ENCODE assay signal across 17 mouse cellular contexts in genomic region chr9:29865502-29865901, GRCm38 (mm10).
DNase-seq lines count a peak whose midpoint lies in the region; ATAC-seq and TF ChIP-seq lines count a peak whose summit lies in the region.
"Had no signal": no experiment of that assay in that cellular context is flagged by ENCODE, and none has a peak within 500 bp of the region (broad histone marks: within the 10 kb centered on the region; RNA-seq: fewer than 3 reads in every experiment).

No protein-coding gene starts in this region.

- no peaks in the 10 kb centered on the region for H3K36me3 ChIP-seq in liver, embryonic 12.5 days
- no peaks in the 10 kb centered on the region for H3K36me3 ChIP-seq in liver, postnatal 0 days (replicated peaks; ENCODE audit: insufficient read depth, low read length)
- H3K36me3 ChIP-seq in hindbrain, embryonic 13.5 days: no peaks in the 10 kb centered on the region
- no peaks in the 10 kb centered on the region for H3K36me3 ChIP-seq in neural tube, embryonic 15.5 days
- H3K36me3 ChIP-seq: embryonic facial prominence, embryonic 10.5 days; heart, embryonic 10.5 days; limb, embryonic 13.5 days had no signal

- H3K27me3 ChIP-seq in liver, embryonic 12.5 days (replicated peaks): no peaks in the 10 kb centered on the region
- H3K27me3 ChIP-seq in liver, postnatal 0 days (ENCODE audit: insufficient read depth, low read length): no peaks in the 10 kb centered on the region
- no peaks in the 10 kb centered on the region for H3K27me3 ChIP-seq in hindbrain, embryonic 13.5 days
- no peaks in the 10 kb centered on the region for H3K27me3 ChIP-seq in neural tube, embryonic 15.5 days (replicated peaks)
- H3K27me3 ChIP-seq: limb, embryonic 13.5 days had no signal

- no peak for TF ChIP-seq CTCF in liver, postnatal 0 days (IDR thresholded peaks at IDR 0.05; ENCODE audit: low read depth)

- WGBS in liver, embryonic 12.5 days (ENCODE audit: insufficient replicate concordance): 57% methylated on average over 8 of the region's 8 CpGs
- WGBS in liver, postnatal 0 days (ENCODE audit: insufficient replicate concordance): 70% methylated on average over 8 of the region's 8 CpGs
- WGBS in hindbrain, embryonic 13.5 days: 27% methylated on average over 8 of the region's 8 CpGs
- 32% methylated on average over 8 of the region's 8 CpGs for WGBS in neural tube, embryonic 15.5 days

- 0 out of 2 replicates have a peak, but pooled peaks cover 5% of the 10 kb centered on the region for H3K4me1 ChIP-seq in liver, embryonic 12.5 days
- H3K4me1 ChIP-seq in liver, postnatal 0 days (ENCODE audit: insufficient read depth): no peaks in the 10 kb centered on the region
- peaks cover 56% of the 10 kb centered on the region for H3K4me1 ChIP-seq in hindbrain, embryonic 13.5 days (replicated peaks)
- H3K4me1 ChIP-seq in neural tube, embryonic 15.5 days: peaks cover 41% of the 10 kb centered on the region

- DNase-seq in liver, postnatal 0 days: no peak
- peak; percentile 27 for DNase-seq in mesoderm, embryonic 11.5 days (ENCODE audit: low read depth, low spot score)
- DNase-seq in adrenal gland, postnatal 14 days: no peak
- DNase-seq in cerebellum, adult 18-20 months: no peak
- DNase-seq: heart, postnatal 10 days; kidney, adult 8-10 months; kidney, postnatal 25 days; lung, adult 18-20 months; lung, postnatal 36 days; thymus, adult 18-20 months had no signal

- no peak overlapping the region for H3K27ac ChIP-seq in liver, embryonic 12.5 days
- no peak overlapping the region for H3K27ac ChIP-seq in liver, postnatal 0 days (ENCODE audit: low read depth)
- H3K27ac ChIP-seq in hindbrain, embryonic 13.5 days: peak overlapping the region; percentile 56
- peak overlapping the region; percentile 51; the same call in 1 of the 2 replicates for H3K27ac ChIP-seq in neural tube, embryonic 15.5 days (replicated peaks)
- H3K27ac ChIP-seq: embryonic facial prominence, embryonic 10.5 days; limb, embryonic 13.5 days had no signal

- TF ChIP-seq EP300 in liver, postnatal 0 days (IDR thresholded peaks at IDR 0.05; ENCODE audit: low read depth): no peak

- no peak overlapping the region for H3K4me2 ChIP-seq in liver, embryonic 12.5 days
- H3K4me2 ChIP-seq in liver, postnatal 0 days (ENCODE audit: low read depth, low read length): no peak overlapping the region
- no peak overlapping the region for H3K4me2 ChIP-seq in hindbrain, embryonic 13.5 days
- no peak overlapping the region for H3K4me2 ChIP-seq in neural tube, embryonic 15.5 days
- H3K4me2 ChIP-seq: limb, embryonic 13.5 days had no signal

- no peak overlapping the region for H3K4me3 ChIP-seq in liver, embryonic 12.5 days
- H3K4me3 ChIP-seq in liver, postnatal 0 days (ENCODE audit: low read depth, low read length): no peak overlapping the region
- no peak overlapping the region for H3K4me3 ChIP-seq in hindbrain, embryonic 13.5 days
- no peak overlapping the region for H3K4me3 ChIP-seq in neural tube, embryonic 15.5 days (replicated peaks)
- H3K4me3 ChIP-seq: embryonic facial prominence, embryonic 10.5 days; heart, embryonic 10.5 days; limb, embryonic 13.5 days had no signal

- H3K9me3 ChIP-seq in liver, embryonic 12.5 days (replicated peaks): no peaks in the 10 kb centered on the region
- no peaks in the 10 kb centered on the region for H3K9me3 ChIP-seq in liver, postnatal 0 days (ENCODE audit: low read length)
- no peaks in the 10 kb centered on the region for H3K9me3 ChIP-seq in hindbrain, embryonic 13.5 days
- H3K9me3 ChIP-seq in neural tube, embryonic 15.5 days (replicated peaks): no peaks in the 10 kb centered on the region
- H3K9me3 ChIP-seq: embryonic facial prominence, embryonic 10.5 days; heart, embryonic 10.5 days; limb, embryonic 13.5 days had no signal

- no peak overlapping the region for H3K9ac ChIP-seq in liver, embryonic 12.5 days
- H3K9ac ChIP-seq in liver, postnatal 0 days (replicated peaks): no peak overlapping the region
- H3K9ac ChIP-seq in hindbrain, embryonic 13.5 days: no peak overlapping the region
- no peak overlapping the region for H3K9ac ChIP-seq in neural tube, embryonic 15.5 days (replicated peaks)
- H3K9ac ChIP-seq: limb, embryonic 13.5 days had no signal

- ATAC-seq in liver, embryonic 12.5 days: peak; percentile 52; the same call in 1 of the 2 replicates
- no peak for ATAC-seq in liver, postnatal 0 days
- ATAC-seq in hindbrain, embryonic 13.5 days (ENCODE audit: low FRiP score): no peak
- ATAC-seq in neural tube, embryonic 15.5 days (ENCODE audit: low FRiP score): no peak
- ATAC-seq: inflammation-experienced regulatory T-cells, adult 6 months had no signal

Comparison
In these comparisons a context has a peak if more than half of its experiments do, and no peak if none do; other contexts are left out.
1. H3K27ac ChIP-seq: peak in hindbrain, embryonic 13.5 days (single experiment) and neural tube, embryonic 15.5 days (single experiment); none in liver, embryonic 12.5 days (single experiment) and liver, postnatal 0 days (single experiment).